Mouse (Mus musculus) heart, embryonic 15.5 days (tissue): ENCODE data around the gene Wdr20. TPM values are rescaled to one million over a fixed set of nuclear protein-coding genes. Genes with fewer than 3 reads are reported as not detected.
A peak's percentile ranks its signal among the peaks of the same experiment; 100 is the strongest.

Experiments used
- ATAC-seq: fragments of 200-750 bp; cut with Nextera tagmentation; replicated peaks from 2 replicates; pipeline ENCODE4 v1.8.0; 2017; ENCODE audit warnings: low read depth, moderate TSS enrichment; ENCODE audit not compliant: insufficient number of reproducible peaks, insufficient read depth, low FRiP score
- H3K27ac ChIP-seq: fragments of 300-500 bp; sonication (generic); 2 replicates; pipeline ENCODE4 v1.5.1; 2015; ENCODE audit warnings: mild to moderate bottlenecking, inconsistent platforms
- H3K27me3 ChIP-seq: fragments of 300-500 bp; sonication (generic); 2 replicates; pipeline ENCODE4 v1.6.1; 2015; ENCODE audit warnings: inconsistent platforms
- H3K36me3 ChIP-seq: fragments of 300-500 bp; sonication (generic); 2 replicates; pipeline ENCODE4 v1.6.1; 2015; ENCODE audit warnings: mild to moderate bottlenecking, inconsistent platforms
- H3K4me1 ChIP-seq: fragments of 300-500 bp; sonication (generic); replicated peaks from 2 replicates; pipeline ENCODE4 v1.6.1; 2015; ENCODE audit warnings: inconsistent platforms
- H3K4me2 ChIP-seq: fragments of 300-500 bp; sonication (generic); 2 replicates; pipeline ENCODE4 v1.6.1; 2015; ENCODE audit warnings: inconsistent platforms, mild to moderate bottlenecking, moderate library complexity
- H3K4me3 ChIP-seq: fragments of 300-500 bp; sonication (generic); 2 replicates; pipeline ENCODE4 v1.5.1; 2015; ENCODE audit warnings: mild to moderate bottlenecking, inconsistent platforms
- H3K9ac ChIP-seq: fragments of 300-500 bp; sonication (generic); 2 replicates; pipeline ENCODE4 v1.6.1; 2015; ENCODE audit warnings: mild to moderate bottlenecking, inconsistent platforms
- H3K9me3 ChIP-seq: fragments of 300-500 bp; sonication (generic); replicated peaks from 2 replicates; pipeline ENCODE4 v1.6.1; 2016; ENCODE audit warnings: inconsistent platforms
- WGBS: fragments of 180-500 bp; shearing (Covaris S2); methylation state at CpG from one replicate; pipeline ENCODE4 v1.1.7; 2015; ENCODE audit warnings: mixed read lengths; 5-methylcytosine and 5-hydroxymethylcytosine counted together
- polyA plus RNA-seq: library from polyadenylated mRNA; unstranded; fragments of >200 nt; fragmentation: Nextera tagmentation; extraction: Ambion mirVana; gene quantifications from 2 replicates; pipeline ENCODE4 v1.2.1, GENCODE M21; 2015

Wdr20 gene
- polyA plus RNA-seq, 1 experiment from 2014 or later: 14.7 TPM

DNA sequence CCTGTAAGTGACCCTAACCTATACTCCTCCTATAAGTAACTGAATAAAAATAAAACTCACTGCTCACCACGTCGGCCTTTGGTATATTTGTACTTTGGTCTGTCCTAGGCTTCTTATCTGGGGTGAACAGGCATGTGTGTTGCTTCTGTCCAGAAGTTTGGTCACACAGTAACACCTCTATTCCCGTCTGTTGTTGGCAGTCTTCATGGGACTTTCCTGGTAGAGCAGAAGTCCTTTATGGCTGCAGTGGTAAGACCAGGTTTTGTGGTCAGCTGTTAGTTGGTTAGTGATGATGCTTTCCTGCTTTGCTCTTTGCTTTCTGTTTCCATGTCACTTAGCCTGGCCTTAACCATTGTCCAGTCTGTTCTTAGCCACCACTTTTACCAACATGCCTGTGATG is 19.4 kb downstream of the Wdr20 start:
- Histone ChIP-seq H3K36me3 (peaks cover 7% of the 10 kb centered on the region; the same call in 1 of the 2 replicates), H3K9me3 (no peaks in the 10 kb centered on the region), H3K4me2 (no peak overlapping the region), H3K27me3 (no peaks in the 10 kb centered on the region), H3K4me3 (no peak overlapping the region), H3K4me1 (peaks cover 8% of the 10 kb centered on the region), H3K27ac (0 out of 2 replicates have a peak overlapping the region, but pooled peaks have one; percentile 21), H3K9ac (no peak overlapping the region)
- no peak for ATAC-seq
- WGBS: 33% methylated on average over 3 of the region's 3 CpGs

DNA sequence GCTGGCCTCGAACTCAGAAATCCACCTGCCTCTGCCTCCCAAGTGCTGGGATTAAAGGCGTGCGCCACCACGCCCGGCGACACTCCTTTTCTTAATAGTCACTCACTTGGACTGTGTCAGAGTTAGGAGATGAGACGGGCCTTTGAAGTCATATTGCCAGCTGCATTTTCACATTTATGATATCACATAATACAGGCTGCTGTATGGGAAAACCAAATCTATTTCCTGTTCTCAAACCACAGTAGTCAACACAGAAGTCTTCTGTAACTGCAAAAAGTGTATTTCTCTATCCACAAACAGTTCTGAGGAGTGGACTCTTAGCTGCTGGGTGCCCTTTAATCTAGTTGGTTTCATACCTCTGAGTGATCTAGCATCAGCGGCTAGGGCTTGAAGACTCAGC is 21.2 kb downstream of the Wdr20 start:
- no peak overlapping the region for H3K9ac ChIP-seq
- no peak for ATAC-seq
- no peaks in the 10 kb centered on the region for H3K27me3 ChIP-seq
- H3K4me2 ChIP-seq: no peak overlapping the region
- no peak overlapping the region for H3K4me3 ChIP-seq
- no peaks in the 10 kb centered on the region for H3K9me3 ChIP-seq
- H3K36me3 ChIP-seq: peaks cover 7% of the 10 kb centered on the region; the same call in 1 of the 2 replicates
- H3K4me1 ChIP-seq: peaks cover 8% of the 10 kb centered on the region
- 84% methylated on average over 8 of the region's 8 CpGs for WGBS
- H3K27ac ChIP-seq: 0 out of 2 replicates have a peak overlapping the region, but pooled peaks have one; percentile 27

DNA sequence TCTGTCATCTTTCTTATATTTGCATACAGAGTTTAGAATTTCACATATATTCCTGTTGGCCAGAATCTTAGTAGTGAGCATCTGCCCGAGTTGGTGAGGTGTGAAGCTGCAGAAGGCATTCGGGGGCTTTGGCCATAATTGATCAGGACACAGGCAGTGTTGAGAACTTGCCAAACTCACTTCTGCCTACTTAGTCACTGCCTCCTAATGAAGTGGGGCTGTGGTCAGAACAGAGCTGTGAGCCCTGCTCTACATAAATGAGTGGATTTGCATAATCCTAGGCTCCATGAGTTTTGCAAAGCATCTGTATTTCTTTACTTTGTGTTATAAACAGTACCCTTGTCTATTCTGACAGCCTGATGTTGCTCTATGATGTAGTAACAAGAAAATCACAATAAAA is 24.6 kb downstream of the Wdr20 start:
- Histone ChIP-seq H3K27me3 (no peaks in the 10 kb centered on the region), H3K9ac (no peak overlapping the region), H3K4me2 (no peak overlapping the region), H3K4me1 (no peaks in the 10 kb centered on the region; the same call in 1 of the 2 replicates), H3K27ac (no peak overlapping the region), H3K9me3 (no peaks in the 10 kb centered on the region), H3K4me3 (no peak overlapping the region), H3K36me3 (no peaks in the 10 kb centered on the region)
- ATAC-seq: no peak
- WGBS: 87% methylated on average over 2 of the region's 2 CpGs

DNA sequence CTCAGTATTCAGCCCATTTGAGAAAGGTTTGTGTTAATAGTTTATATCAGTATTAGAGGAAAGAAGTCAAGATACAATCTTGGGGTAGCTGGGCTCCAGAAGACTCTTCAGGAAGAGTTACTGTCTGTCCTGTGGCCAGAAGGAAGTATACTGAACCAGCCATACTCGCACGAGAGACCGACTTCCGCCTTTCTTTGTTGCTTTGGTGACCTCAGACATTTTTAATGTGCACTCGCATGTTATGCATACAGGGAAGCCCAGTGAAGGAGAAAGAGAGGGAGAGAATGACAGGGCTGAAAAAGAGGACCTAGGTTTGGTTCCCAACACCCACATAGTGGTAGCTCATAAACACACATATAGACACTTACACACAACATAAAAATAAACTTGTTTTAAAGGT is 26.8 kb downstream of the Wdr20 start:
- Histone ChIP-seq H3K9me3 (no peaks in the 10 kb centered on the region), H3K4me3 (no peak overlapping the region), H3K4me2 (no peak overlapping the region)

DNA sequence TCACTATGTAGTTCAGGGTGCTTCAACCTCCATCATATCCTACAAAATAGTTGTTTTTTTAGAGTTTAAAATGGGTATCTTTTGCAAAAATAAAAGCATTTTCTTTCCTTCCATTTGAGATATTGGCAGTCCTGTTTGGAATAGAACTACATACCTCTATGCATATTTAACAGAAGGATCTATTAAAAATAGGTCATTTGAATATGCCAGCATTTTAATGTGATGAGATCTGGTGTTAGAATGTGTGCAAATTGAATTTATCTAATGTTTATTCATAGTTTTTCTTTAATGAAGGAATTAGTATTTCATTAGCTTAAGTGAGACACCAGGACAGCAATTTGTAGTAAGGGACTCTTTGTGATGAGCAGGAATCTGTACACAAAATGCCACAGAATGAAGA is 30.8 kb downstream of the Wdr20 start:
- H3K4me2 ChIP-seq: no peak overlapping the region
- no peak for ATAC-seq
- H3K4me3 ChIP-seq: no peak overlapping the region
- no peaks in the 10 kb centered on the region for H3K9me3 ChIP-seq
- H3K27ac ChIP-seq: no peak overlapping the region
- H3K27me3 ChIP-seq: no peaks in the 10 kb centered on the region
- H3K36me3 ChIP-seq: no peaks in the 10 kb centered on the region
- 0 out of 2 replicates have a peak, but pooled peaks cover 12% of the 10 kb centered on the region for H3K4me1 ChIP-seq
- H3K9ac ChIP-seq: no peak overlapping the region

More for the DNA sequence above, 26.8 kb downstream of the Wdr20 start:
- no peak overlapping the region for H3K9ac ChIP-seq
- 0 out of 2 replicates have a peak, but pooled peaks cover 4% of the 10 kb centered on the region for H3K4me1 ChIP-seq
- no peak overlapping the region for H3K27ac ChIP-seq
- H3K27me3 ChIP-seq: no peaks in the 10 kb centered on the region
- ATAC-seq: no peak
- 82% methylated on average over 5 of the region's 5 CpGs for WGBS
- no peaks in the 10 kb centered on the region for H3K36me3 ChIP-seq

- WGBS: 60% methylated on average over 6 of the region's 6 CpGs
- no peaks in the 10 kb centered on the region for H3K9me3 ChIP-seq
- no peak overlapping the region for H3K9ac ChIP-seq
- H3K4me3 ChIP-seq: no peak overlapping the region
- no peak overlapping the region for H3K4me2 ChIP-seq
- no peaks in the 10 kb centered on the region for H3K36me3 ChIP-seq
- no peaks in the 10 kb centered on the region for H3K27me3 ChIP-seq
- no peak for ATAC-seq
- no peak overlapping the region for H3K27ac ChIP-seq
- H3K4me1 ChIP-seq: 0 out of 2 replicates have a peak, but pooled peaks cover 12% of the 10 kb centered on the region
These were observed 32.0 kb downstream of the Wdr20 start for GRCm38 (mm10) chr12:110769660-110770297.

DNA sequence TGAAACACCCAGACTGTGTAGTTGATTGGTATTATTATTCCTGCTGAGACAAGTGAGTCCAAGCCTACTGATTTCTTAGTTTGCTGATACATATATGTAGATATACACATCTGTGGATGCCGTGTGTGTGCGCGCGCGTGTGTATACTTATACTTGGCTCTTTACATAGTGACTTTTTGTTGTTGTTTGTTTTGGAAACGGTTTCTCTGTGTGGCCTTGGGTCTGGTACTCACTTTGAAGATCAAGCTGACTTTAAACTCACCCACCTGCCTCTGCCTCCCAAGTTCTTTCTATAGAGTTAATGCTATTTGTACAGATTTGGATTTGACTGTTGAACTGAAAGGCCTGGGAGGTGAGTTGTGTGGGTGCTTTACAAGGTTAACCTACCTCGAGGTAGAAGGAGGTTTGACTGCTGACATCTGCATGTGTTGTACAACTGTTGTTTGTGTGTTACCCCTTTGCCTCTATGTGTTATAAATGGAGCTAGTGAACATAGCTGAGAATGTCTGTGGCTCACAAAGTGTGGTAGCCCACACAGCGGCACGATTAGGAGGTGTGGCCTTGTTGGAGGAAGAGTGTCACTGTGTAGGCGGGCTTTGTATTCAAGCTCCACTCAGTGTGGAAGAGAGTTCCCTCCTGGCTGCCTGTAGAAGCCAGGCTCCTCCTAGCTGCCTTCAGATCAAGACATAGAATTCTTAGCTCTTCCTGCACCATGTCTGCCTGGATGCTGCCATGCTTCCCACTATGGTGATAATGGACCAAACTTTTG is 32.9 kb downstream of the Wdr20 start:
- no peak overlapping the region for H3K4me2 ChIP-seq
- no peak overlapping the region for H3K27ac ChIP-seq
- H3K9me3 ChIP-seq: no peaks in the 10 kb centered on the region
- H3K4me1 ChIP-seq: peaks cover 14% of the 10 kb centered on the region; the same call in 1 of the 2 replicates
- no peak for ATAC-seq
- H3K27me3 ChIP-seq: no peaks in the 10 kb centered on the region
- no peak overlapping the region for H3K9ac ChIP-seq
- no peaks in the 10 kb centered on the region for H3K36me3 ChIP-seq
- WGBS: 89% methylated on average over 10 of the region's 10 CpGs
- no peak overlapping the region for H3K4me3 ChIP-seq

DNA sequence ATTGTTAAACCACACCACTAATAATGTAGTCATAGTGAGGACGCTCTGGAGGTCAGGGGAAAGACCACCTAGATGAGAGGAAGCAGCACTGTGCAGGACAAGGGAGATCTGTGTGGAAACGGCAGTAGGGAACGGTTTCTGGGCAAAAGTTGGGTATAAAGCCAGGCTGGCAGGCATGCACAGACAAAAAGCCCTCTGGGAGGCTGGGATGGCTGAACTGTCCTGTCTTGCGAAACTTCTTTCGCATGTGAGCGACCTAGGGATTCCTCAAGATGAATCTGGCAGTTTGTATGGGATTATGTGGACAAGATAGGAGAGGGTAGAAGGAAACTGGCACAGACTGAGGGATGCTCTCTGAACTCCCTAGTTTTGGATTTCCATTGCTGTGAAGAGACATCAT is 34.2 kb downstream of the Wdr20 start:
- H3K4me2 ChIP-seq: no peak overlapping the region
- H3K36me3 ChIP-seq: no peaks in the 10 kb centered on the region
- no peak overlapping the region for H3K9ac ChIP-seq
- H3K4me1 ChIP-seq: peaks cover 21% of the 10 kb centered on the region; the same call in 1 of the 2 replicates
- no peak for ATAC-seq
- H3K4me3 ChIP-seq: no peak overlapping the region
- no peaks in the 10 kb centered on the region for H3K9me3 ChIP-seq
- WGBS: 93% methylated on average over 6 of the region's 6 CpGs
- no peak overlapping the region for H3K27ac ChIP-seq
- no peaks in the 10 kb centered on the region for H3K27me3 ChIP-seq

DNA sequence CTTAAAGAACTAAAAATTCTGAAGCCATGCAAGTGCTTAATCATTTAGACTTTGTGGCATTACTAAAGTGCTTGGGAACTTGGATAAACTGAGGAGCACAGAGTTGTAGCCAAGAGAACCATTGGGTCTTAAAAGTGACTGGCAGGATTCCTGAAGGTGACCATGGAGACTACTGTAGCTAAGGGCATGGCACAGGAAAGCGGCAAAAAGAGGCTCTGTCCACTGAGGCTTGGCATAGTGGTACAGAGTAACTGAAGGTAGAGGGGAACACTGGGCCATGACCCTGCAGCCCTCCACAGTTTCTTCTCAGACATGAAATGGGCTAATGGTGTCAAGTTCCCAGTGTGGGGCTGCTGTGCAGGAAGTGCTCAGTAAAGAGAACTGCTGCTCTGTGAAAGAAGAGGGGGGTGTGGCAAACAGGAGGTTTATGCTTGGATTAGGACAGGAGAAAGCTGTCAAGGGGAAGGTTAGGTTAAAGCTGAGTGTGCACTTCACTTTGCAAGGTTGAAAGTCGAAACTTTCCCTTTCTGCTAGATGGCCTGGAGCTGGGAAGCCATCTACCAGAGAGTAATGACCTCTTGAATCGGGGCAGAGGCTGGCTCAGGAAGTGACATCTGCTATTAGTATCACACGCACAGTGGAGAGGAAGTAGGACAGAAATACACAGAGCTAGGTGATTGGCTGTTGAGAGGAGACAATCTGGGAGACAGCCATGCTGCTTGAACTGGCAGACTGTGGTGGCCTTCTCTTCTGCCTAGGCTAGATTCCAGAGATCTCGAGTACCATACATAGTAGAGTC is 38.1 kb downstream of the Wdr20 start:
- Histone ChIP-seq H3K4me1 (peaks cover 25% of the 10 kb centered on the region), H3K27ac (no peak overlapping the region), H3K9ac (no peak overlapping the region), H3K27me3 (no peaks in the 10 kb centered on the region), H3K36me3 (peaks cover 10% of the 10 kb centered on the region; the same call in 1 of the 2 replicates), H3K9me3 (no peaks in the 10 kb centered on the region), H3K4me3 (no peak overlapping the region), H3K4me2 (no peak overlapping the region)
- WGBS: 59% methylated on average over 5 of the region's 5 CpGs
- no peak for ATAC-seq

DNA sequence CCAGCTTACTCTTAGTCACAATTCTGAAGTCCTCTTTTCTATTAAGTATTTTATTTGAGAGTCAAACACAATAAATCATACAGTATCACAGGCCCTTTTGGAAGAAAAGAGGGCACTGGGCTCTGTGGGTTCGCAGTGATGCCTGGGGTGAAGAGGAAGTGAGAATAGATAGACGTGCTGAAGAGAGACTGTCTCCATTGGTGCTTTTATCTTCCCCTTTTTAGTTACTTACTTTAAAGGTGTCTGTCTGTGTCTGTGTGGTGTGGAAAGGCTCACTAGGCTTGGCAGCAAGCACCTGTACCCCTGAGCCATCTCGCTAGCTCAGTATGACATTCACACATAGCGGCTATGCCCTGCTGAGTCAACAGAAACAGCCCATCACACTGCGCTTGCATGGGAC is 40.1 kb downstream of the Wdr20 start:
- Histone ChIP-seq H3K27ac (no peak overlapping the region), H3K4me1 (peaks cover 21% of the 10 kb centered on the region), H3K9ac (no peak overlapping the region), H3K4me3 (no peak overlapping the region), H3K27me3 (no peaks in the 10 kb centered on the region), H3K9me3 (no peaks in the 10 kb centered on the region), H3K36me3 (peaks cover 23% of the 10 kb centered on the region; the same call in 1 of the 2 replicates), H3K4me2 (no peak overlapping the region)
- WGBS: 75% methylated on average over 5 of the region's 5 CpGs
- no peak for ATAC-seq

DNA sequence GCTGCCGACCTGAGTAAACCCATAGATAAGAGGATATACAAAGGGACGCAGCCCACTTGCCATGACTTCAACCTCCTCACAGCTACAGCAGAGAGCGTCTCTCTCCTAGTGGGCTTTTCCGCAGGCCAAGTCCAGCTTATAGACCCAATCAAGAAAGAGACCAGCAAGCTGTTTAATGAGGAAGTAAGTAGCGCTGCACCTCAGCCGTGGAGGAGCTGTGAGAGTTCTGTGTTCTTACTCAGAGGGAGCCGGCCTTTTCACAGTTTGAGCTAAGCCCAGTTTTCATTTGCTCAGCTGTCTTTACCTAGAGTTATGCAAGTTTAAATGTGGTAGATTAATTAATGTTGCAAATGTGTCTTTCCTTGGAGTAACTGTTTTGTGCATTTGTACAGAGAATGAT is 41.6 kb downstream of the Wdr20 start:
- WGBS: 65% methylated on average over 7 of the region's 7 CpGs
- no peak overlapping the region for H3K9ac ChIP-seq
- no peak for ATAC-seq
- H3K4me3 ChIP-seq: no peak overlapping the region
- no peak overlapping the region for H3K4me2 ChIP-seq
- no peak overlapping the region for H3K27ac ChIP-seq
- peaks cover 25% of the 10 kb centered on the region; the same call in 1 of the 2 replicates for H3K36me3 ChIP-seq
- H3K27me3 ChIP-seq: no peaks in the 10 kb centered on the region
- H3K4me1 ChIP-seq: peaks cover 23% of the 10 kb centered on the region
- no peaks in the 10 kb centered on the region for H3K9me3 ChIP-seq
